Mouse (Mus musculus) spleen, postnatal 36 days (tissue): ENCODE measurements around the gene Agap1.

Source experiments
- DNase-seq, 2 experiments: peaks; one replicate each; pipeline ENCODE4 v3.0.0; 2022; ENCODE audit warnings: low spot score in 2 of 2, mixed read lengths in 1 of 2

Agap1 gene

DNA sequence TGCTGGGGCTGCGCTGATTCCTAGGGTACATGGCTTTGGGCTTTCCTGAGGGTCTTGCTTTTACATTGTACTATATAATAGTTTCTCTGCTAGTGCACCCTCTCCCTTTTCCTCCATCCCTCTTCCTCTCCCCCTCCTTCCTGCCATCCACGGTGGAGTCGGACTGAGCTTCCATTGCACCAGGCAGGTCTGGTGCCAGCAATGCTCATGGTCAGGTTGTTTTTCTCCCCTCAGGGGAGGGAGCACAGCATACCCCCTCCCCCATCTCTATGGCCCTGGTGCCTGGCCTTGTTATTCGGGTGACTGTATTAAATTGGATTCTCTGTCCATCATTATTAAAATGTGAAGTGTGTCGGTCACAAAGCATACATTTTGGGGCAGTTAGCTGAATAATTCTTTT is 259.1 kb downstream of the Agap1 start:
- DNase-seq: no peak

DNA sequence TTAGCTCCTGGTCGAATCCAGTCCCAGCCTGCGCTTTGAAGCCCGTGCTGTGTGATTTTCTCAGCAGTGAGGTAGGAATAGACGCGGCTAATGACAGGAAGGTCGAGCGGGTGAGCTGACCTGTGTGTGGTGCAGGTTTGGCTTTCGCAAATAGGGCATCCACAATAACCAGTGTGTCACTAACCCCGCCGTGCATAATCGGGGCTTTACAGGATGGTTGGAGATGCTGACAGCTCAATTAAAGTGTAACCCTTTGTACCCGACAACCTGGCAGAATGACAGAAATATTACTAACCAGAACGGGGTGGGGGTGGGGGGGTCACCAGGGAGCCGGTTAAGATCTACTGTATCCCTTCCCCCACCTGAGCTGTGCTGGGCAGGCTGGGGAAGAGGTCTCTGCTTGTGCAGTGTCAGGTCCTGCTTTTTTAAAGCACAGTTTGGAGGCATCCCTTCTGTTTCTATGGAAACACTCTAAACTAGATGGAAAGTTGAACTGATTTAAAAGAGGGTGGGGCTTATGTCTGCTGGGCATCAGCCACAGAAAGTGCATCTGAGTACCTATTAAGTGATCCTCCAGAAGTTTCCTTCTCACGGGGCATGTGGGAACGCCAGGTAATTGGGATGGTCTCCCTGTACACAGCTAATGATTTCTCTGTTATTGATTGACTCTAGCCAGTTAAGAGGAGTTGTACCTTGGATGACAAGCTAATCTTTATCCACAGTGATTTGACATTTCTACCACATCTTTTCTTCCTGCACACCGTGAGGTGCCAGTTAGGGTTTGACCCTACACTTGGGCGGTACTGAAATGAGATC is 259.8 kb downstream of the Agap1 start:
- DNase-seq: no peak

DNA sequence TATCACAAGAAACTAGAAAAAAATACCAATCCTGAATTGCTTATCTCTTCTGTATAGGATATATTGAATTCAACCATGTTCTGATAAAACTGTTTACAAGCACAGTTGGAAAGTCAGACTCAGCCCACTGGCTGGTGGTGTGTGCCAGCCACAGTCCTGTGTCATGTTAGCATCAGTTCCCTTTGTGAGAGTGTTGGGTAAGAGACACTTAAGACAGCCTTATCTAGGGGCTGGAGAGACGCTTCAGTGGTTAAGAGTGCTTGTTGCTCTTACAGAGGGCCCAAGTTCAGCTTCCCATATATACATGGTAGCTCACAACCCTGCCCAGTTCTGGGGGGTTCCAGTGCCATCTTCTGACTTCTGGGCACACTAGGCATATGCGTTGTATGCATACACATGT is 261.6 kb downstream of the Agap1 start:
- DNase-seq: no peak

GRCm38 (mm10) chr1:89717100-89717499 is 262.5 kb downstream of the Agap1 start:
- no peak for DNase-seq

- no peak for DNase-seq
Measured at GRCm38 (mm10) chr1:89718782-89719403, 264.3 kb downstream of the Agap1 start.

DNA sequence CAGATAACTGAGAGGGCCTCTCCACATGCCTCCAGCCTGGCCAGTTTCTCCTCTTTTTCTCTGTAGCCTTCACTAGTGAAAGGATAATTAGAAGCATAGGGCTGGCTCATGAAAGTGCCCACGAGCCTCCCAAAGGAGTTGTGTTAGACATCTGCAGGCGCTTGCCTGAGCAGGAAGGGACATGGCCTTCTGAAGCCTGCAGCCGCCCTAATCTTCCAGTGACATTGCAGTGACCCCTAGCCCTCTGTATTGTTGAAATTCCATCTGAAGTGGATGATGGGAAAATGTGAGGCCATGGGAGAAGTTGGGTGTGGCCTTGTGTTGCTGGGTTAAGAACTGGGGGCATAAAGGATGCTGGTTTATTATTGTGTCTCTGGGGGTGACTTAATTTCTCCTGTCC is 269.5 kb downstream of the Agap1 start:
- no peak for DNase-seq

- DNase-seq: no peak
Measured at GRCm38 (mm10) chr1:89724555-89724954, 269.9 kb downstream of the Agap1 start.

GRCm38 (mm10) chr1:89724957-89725356 is 270.4 kb downstream of the Agap1 start:
- DNase-seq: no peak

GRCm38 (mm10) chr1:89728481-89728880 is 273.9 kb downstream of the Agap1 start:
- no peak for DNase-seq

DNA sequence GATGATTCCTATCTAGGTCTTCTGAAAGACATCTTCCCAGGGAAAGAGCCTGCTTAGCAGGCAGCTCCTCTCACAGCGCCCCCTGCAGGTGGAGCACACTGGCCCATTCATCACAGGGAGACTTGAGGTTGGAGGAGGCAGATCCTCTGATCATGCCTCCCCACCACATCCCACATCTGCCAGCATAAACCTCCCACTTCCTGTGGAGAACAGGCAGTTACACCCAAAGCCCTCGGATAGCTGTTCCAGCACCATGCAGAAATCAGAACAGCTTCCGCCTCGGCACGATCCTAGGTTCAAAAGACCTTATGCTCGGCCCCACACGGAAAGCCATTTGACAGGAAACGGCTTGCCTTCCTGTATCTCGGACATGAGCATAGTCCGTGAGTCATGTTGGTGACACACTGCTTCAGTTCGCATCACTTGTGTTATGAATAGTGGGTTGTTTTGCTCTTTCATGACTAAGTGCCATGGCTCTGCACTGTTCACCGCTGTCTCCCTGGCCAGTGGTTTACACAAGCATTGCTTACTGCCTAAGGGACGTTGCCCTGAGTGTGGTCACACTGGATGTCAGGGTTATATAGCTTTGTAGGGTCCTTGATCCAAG is 276.1 kb downstream of the Agap1 start:
- no peak for DNase-seq

GRCm38 (mm10) chr1:89734368-89734767 is 279.8 kb downstream of the Agap1 start:
- DNase-seq: no peak

GRCm38 (mm10) chr1:89735146-89735545 is 280.5 kb downstream of the Agap1 start:
- DNase-seq: no peak

DNA sequence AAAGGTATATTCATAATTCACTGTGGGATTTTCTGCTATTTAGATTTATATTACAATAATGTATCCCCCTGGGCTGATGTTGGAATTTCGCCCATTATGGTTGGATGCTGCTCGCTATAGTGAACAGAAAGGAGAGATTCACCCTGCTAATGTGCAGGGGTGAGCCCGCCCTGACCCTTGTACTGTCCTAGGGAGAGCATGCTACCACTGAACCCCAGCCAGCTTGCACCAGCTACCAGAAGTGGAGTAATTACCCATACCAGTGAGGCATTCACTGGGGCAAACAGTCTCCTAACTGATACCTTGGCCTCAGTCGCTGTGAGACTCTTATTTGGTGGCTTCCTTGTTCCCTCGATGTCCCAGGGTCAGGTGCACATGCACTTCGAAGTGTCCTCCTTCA is 281.4 kb downstream of the Agap1 start:
- no peak for DNase-seq

DNA sequence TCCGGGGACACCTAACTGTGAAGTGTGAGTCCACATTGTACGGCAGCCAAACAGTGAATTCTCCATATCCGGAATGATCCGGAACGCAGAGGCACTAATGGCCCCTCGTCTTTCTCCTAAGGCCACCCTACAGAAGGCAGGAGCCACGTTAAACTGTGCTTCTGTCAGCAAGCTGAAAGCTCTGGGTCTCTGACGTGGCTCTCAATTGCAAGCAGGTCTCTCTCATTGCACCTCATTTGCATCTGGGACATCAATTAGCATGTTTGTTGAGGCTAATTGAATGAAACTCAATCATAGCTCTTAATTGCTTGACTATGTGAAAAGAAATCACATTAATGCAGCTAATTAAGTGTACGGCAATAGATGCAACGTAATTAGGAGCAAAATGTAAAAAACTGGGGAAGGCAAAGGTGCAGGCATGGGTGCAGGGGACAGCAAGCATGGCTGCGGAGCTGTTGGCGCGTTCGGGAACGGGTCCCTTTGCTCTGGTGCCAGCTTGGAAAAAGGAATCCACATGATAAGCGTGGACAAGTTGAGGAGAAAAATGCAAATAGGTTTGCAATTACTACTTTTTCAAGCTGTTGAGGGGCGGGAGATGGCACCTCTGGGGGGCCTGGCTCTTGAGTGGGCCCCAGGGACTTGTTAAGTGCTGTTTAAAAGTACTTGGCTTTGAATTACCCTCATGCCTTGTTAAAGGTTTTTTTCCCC is 284.6 kb downstream of the Agap1 start:
- no peak for DNase-seq

DNA sequence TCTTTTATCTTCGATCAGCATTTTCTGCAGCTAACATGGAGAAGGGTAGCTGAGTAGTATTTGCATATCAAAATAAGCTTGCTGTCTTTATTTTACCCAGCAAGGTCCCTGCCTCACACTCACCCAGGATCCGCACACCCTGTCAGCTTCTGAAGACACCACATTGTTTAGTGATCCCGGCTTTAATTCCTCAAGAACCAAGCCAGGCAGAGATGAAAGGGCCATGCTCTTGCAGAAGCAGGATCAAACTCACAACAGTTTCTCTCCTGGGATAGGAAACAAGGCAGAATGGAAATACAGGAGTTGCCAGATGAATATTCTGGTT is 285.1 kb downstream of the Agap1 start:
- DNase-seq: no peak

DNA sequence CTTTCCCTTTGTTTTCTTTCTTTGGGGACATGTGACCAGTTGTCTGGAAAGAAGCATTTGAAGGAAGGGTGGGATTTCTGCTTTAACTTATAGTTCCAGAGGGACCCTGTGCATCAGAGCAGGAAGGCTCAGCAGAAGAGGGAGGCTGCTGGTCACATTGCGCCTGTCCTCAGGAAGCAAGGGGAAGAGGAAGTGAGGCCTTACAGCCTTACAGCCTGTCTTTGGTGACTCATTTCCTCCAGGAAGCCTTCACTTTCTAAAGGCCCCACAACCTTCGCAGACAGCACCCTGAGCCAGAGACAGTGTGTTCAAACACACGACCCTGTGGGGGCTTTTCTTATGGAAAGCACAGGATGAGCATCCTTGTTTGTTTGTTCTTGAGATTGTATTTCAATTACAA is 287.8 kb downstream of the Agap1 start:
- DNase-seq: no peak

GRCm38 (mm10) chr1:89746171-89746570 is 291.6 kb downstream of the Agap1 start:
- no peak for DNase-seq

DNA sequence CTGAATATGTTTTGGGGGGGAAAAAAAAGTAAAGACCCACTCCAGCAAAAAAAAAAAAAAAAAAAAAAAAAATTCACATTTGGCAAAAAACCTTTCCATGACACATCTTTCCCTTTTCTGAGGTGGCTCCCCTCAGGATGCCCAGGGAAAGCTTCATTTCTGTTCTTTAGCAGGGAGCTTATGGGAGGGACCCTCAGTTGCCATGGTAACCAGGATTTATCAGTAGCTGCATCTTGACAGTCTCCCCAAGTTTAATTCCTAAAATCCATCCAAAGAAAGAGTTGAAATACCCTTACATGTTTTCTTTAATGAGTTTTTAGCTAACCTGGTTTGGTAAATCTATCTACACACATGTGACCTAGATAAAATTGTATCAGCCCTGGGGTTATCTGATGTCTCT is 295.1 kb downstream of the Agap1 start:
- DNase-seq: no peak

- no peak for DNase-seq
Measured at GRCm38 (mm10) chr1:89750495-89750894, 295.9 kb downstream of the Agap1 start.

DNA sequence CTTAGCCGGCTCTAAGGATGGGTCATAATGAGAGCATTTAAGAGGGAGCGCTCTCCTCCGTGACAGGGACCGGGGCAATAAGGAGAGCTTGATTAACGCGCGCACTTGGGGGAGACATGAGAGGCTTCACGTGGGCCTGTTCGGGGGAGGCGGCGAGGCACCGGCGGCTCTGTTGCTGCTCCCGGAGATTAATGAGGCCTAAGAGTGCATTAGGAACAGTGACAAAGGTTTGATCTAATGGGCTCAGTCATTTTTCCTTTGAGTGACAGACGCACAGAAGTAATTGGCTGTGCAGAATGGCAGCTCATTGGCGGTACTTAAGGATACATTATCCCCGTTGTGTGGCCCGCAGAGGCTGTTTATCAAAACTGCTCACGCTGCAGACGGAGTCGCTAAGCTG is 296.3 kb downstream of the Agap1 start:
- no peak for DNase-seq

GRCm38 (mm10) chr1:89751344-89751743 is 296.7 kb downstream of the Agap1 start:
- DNase-seq: no peak

DNA sequence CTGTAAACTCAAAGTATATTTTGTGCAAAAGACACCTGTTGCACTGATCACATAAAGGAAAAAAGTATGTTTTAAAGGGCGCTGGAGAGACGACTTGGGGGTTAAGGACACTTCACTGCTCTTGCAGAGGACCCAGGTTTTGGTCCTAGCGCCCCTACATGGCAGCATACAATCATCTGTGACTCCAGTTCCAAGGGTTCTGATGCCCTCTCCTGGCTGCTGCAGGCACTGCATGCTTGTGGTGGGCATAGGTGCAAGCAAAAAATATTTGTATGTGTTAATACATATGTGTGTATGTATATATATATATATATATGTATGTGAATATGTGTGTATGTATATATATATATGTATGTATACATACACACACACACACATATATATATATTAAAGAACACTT is 298.1 kb downstream of the Agap1 start:
- DNase-seq: no peak

GRCm38 (mm10) chr1:89755358-89755757 is 300.8 kb downstream of the Agap1 start:
- no peak for DNase-seq
